Mouse (Mus musculus) testis, adult 2 months (tissue): ENCODE measurements around the gene Stat3. TPM values are rescaled to one million over a fixed set of nuclear protein-coding genes. Genes with fewer than 3 reads are reported as not detected.

Experiments
- H3K27ac ChIP-seq: fragments of 200-500 bp; 2 replicates; pipeline ENCODE4 v1.5.1; 2012; ENCODE audit warnings: low read depth, low read length; ENCODE audit not compliant: control insufficient read depth, insufficient read depth
- H3K27me3 ChIP-seq: fragments of 200-500 bp; 2 replicates; pipeline ENCODE4 v1.6.1; 2012; ENCODE audit warnings: mild to moderate bottlenecking, low read length, moderate library complexity; ENCODE audit not compliant: control insufficient read depth, insufficient read depth
- H3K36me3 ChIP-seq: fragments of 200-500 bp; 2 replicates; pipeline ENCODE4 v1.6.1; 2012; ENCODE audit warnings: mild to moderate bottlenecking, low read length; ENCODE audit not compliant: control insufficient read depth, insufficient read depth
- H3K4me1 ChIP-seq: fragments of 200-500 bp; 2 replicates; pipeline ENCODE4 v1.6.1; 2012; ENCODE audit warnings: low read length; ENCODE audit not compliant: control insufficient read depth, insufficient read depth
- H3K4me3 ChIP-seq: fragments of 200-500 bp; 2 replicates; pipeline ENCODE4 v1.5.1; 2012; ENCODE audit warnings: low read depth, mild to moderate bottlenecking, low read length, moderate library complexity, mixed read lengths; ENCODE audit not compliant: control insufficient read depth
- CTCF ChIP-seq: fragments of 200-500 bp; IDR thresholded peaks from 2 replicates; pipeline ENCODE4 v1.5.1; 2012; ENCODE audit warnings: low read depth, mild to moderate bottlenecking, inconsistent platforms, low read length, moderate library complexity; ENCODE audit not compliant: control insufficient read depth, insufficient read depth, insufficient replicate concordance
- POLR2A ChIP-seq: fragments of 200-500 bp; IDR thresholded peaks from 2 replicates; pipeline ENCODE4 v1.6.1; 2012; ENCODE audit warnings: low read depth, mild to moderate bottlenecking, inconsistent platforms, low read length, moderate library complexity; ENCODE audit not compliant: control insufficient read depth
- polyA plus RNA-seq: library from polyadenylated mRNA; depleted of rRNA; stranded (reverse); fragments of >200 nt; gene quantifications from 2 replicates; pipeline ENCODE4 v1.2.3, GENCODE M21; 2012

Gene Stat3
- polyA plus RNA-seq, 1 experiment, result 25.0 TPM

DNA sequence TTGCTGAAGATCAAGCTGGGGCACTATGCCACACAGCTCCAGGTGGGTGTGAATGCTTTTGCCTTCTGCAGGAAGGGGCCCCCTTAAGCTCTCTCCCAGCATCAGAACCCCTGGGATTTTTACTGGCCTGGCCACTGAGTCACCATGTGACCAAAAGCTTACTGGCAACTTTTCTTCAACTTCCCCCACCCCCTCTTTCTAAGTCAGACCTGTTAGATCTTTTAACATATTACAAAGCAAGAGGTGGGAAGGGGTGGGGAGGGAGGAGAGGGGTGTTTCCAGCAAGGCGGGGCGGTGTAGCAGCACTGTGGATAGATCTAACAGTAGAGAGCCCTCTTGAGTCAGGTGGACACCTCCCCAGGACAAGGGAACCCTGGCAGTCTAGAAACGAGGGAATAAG lies 77.5 kb downstream of the Stat3 start:
- Histone ChIP-seq H3K4me1 (peaks cover 11% of the 10 kb centered on the region), H3K4me3 (no peak overlapping the region), H3K27me3 (no peaks in the 10 kb centered on the region), H3K36me3 (no peaks in the 10 kb centered on the region), H3K27ac (no peak overlapping the region)
- TF ChIP-seq CTCF (no peak), POLR2A (no peak)

DNA sequence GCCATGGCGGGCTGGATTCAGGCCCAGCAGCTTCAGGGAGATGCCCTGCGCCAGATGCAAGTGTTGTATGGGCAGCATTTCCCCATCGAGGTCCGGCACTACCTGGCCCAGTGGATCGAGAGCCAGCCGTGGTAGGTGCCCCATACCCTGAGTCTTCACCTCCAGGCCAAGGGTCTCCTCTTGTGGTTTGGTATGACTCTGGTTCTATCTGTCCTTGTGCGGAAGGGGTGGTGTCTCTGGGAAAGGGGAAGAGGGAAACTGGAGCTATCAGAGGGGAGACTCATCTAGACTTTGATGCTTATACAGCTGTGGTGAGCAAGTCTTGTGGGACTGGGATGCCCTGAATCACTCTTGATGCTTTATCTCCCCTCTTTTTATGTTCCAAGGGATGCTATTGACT lies 78.0 kb downstream of the Stat3 start:
- no peak overlapping the region for H3K27ac ChIP-seq
- peaks cover 11% of the 10 kb centered on the region for H3K4me1 ChIP-seq
- TF ChIP-seq POLR2A, result no peak
- TF ChIP-seq CTCF, result no peak
- H3K4me3 ChIP-seq, result no peak overlapping the region
- no peaks in the 10 kb centered on the region for H3K27me3 ChIP-seq
- no peaks in the 10 kb centered on the region for H3K36me3 ChIP-seq

DNA sequence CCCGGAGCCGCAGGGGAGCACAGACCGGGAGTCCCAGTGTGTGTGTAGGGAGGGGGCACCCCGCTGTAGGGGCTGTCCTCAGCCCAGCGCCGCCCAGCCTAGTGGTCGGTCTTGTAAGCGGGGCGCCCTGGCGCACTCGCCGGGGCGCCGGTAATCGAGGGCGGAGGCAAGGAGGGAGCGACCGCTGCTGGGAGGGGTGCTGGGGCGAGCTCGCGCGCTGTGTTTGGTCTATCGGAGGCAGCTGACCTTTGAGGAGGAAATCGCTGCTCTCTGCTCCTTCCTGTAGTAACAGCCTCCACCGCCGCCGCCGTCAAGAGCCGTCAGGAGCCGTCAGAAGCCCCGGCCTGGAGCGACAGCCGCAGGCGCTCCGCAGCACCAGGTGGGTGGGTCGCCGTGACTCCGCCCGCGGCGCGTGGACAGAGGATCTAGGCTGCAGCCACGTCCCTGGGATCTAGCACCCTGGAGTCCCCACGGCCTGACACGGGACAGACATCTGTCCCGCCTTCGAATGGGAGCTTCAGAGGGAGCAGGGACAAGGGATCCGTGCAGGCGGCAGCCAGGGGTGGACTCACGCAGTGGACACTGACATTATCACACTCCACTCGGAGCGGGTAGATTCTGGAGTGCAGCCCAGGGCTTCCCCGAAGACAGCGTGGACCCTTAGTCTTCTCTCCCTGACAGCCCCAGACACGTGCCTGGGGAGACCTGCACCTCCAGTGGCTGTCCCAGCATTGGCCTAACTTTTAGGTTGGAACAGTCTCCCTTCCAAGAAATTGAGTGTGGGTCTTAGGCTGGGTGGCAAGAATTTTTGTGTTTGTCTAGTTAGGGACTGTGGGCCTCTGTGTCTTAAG lies 78.9 kb downstream of the Stat3 start:
- H3K4me3 ChIP-seq, result peak overlapping the region; percentile 73
- peaks cover 11% of the 10 kb centered on the region for H3K4me1 ChIP-seq
- no peak for TF ChIP-seq POLR2A
- no peak for TF ChIP-seq CTCF
- H3K36me3 ChIP-seq, result no peaks in the 10 kb centered on the region
- no peaks in the 10 kb centered on the region for H3K27me3 ChIP-seq
- no peak overlapping the region for H3K27ac ChIP-seq

DNA sequence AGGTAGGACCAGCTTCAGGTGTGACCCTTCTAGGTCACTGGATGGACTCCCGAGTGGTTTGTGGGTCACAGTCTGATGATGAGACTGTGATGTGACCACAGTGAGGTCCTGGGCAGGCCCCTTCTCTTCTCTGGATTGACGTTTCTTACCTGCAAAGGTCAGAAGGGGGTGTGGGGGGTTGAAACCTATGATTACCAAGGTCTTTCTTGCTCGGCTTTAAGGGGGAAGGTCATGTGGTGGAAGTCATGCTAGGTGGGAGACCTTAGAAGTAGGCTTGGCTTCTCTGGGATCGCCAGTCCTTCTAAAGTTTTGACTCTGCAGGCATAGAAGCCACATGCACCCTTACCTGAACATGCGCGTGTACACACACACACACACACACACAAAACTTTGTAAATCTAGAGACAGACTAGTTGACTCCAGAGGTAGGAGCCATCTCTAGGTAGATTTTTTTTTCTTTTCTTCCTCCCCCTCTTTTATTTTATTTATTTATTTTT lies 79.7 kb downstream of the Stat3 start:
- peaks cover 11% of the 10 kb centered on the region for H3K4me1 ChIP-seq
- TF ChIP-seq CTCF (no peak), POLR2A (no peak)
- no peaks in the 10 kb centered on the region for H3K27me3 ChIP-seq
- no peak overlapping the region for H3K27ac ChIP-seq
- H3K4me3 ChIP-seq, result no peak overlapping the region
- H3K36me3 ChIP-seq, result no peaks in the 10 kb centered on the region

DNA sequence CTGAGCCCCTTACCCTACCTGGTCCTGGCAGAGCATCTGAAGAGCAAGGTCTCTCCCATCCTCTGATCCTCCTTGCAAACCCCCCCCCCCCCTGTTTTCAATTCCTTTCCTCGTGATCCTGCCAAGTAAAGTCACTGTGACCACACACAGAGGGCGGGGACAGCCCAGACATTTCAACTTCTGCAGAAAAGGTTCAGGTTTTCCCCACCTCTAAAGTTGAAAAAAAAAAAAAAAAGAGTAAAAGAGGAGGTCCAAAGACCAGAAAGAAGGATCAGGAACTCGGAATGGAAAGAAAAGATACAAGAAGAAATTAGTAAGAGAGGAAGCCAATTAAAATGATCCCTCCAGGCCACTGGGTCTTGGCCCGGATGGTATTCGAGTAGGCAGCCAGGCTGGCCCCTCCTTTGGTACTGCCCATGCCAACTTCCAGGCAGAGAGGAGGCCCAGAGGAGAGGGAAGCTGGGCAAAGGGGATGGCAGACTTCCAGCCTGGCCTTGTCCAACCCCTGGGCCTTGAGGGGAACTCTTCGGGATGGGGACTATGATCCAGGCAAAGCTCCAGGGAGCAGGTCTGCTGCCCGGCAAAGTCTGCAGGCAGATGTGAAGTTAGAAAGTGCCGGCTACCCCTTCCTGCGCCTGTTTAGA lies 80.3 kb downstream of the Stat3 start, which contains the start of gene Stat5a:
TSS of gene Stat5a (plus strand) at position 417 of the 644 bp plus-strand sequence.
- no peak within 1 kb of the TSS for H3K27ac ChIP-seq
- peak within 1 kb of the TSS; percentile 73 for H3K4me3 ChIP-seq
- H3K36me3 ChIP-seq, result no peaks in the 10 kb centered on the region
- TF ChIP-seq CTCF, result no peak
- peaks cover 11% of the 10 kb centered on the region for H3K4me1 ChIP-seq
- H3K27me3 ChIP-seq, result no peaks in the 10 kb centered on the region

DNA sequence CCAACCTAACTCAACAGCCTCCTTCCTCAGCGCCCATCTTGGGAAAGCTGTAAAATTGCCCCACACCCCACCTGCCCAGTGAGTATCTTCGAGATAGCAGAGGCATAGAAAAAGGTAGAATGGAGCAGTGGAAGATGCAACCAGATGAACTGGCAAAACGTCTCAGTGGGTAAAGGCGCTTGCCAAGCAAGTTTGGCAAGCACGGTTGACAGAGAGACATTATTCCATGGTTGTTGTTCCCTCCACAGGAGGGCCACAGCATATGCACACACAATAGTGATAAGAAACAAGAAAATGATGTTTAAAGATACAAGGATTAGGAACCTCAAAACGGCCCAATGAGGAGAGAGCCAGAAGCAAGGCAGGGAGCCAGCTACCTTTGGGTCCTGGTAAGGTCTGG lies 81.4 kb downstream of the Stat3 start:
- peaks cover 11% of the 10 kb centered on the region for H3K4me1 ChIP-seq
- no peaks in the 10 kb centered on the region for H3K36me3 ChIP-seq
- no peaks in the 10 kb centered on the region for H3K27me3 ChIP-seq
- TF ChIP-seq POLR2A, result no peak
- no peak for TF ChIP-seq CTCF
- H3K4me3 ChIP-seq, result no peak overlapping the region
- no peak overlapping the region for H3K27ac ChIP-seq

DNA sequence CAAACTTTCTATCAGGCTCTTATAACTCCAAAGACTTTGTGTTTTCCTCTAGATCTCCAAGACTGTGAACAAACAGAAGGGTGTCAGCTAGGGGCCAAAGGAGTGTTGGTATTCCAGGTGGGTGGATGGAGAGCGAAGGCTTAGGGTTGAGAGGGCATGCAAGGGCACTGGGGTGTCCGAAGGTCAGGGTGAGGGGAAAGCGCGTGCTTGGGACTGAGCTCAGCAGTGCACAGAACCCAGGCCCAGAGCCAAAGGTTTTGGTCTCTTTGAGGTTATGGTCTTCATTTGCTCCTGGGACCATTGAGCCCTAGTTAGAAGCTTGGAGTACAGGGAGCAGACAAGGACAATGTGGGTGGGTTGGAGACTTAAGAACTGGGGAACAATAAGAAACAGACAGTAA lies 84.2 kb downstream of the Stat3 start:
- H3K4me3 ChIP-seq, result no peak overlapping the region
- no peak overlapping the region for H3K27ac ChIP-seq
- H3K4me1 ChIP-seq, result peaks cover 12% of the 10 kb centered on the region; the same call in 1 of the 2 replicates
- H3K27me3 ChIP-seq, result no peaks in the 10 kb centered on the region
- TF ChIP-seq POLR2A, result no peak
- TF ChIP-seq CTCF, result no peak
- no peaks in the 10 kb centered on the region for H3K36me3 ChIP-seq
